Mouse (Mus musculus) MEL-GATA-1-ER (cell line): ENCODE data around the gene Ppox.
"Not testable (repeated sequence)": the region's sequence is repeated elsewhere in the genome, so short reads cannot be mapped to it uniquely, and the experiment has no call there.

Source experiments
- DNase-seq: peaks from one replicate; pipeline ENCODE4 v3.0.0-alpha.2; 2012; ENCODE audit warnings: low read depth; ENCODE audit errors: extremely low read depth

Gene Ppox

GRCm38 (mm10) chr1:171280916-171281527, at the start of gene Ppox:
Gene Ppox (minus strand): TSS chr1:171281186.
- peak; percentile 100 for DNase-seq

GRCm38 (mm10) chr1:171330216-171330560, 49.2 kb upstream of the Ppox start:
- no peak for DNase-seq

- no peak for DNase-seq
These were observed 48.6 kb upstream of the Ppox start for GRCm38 (mm10) chr1:171329433-171330215.

DNA sequence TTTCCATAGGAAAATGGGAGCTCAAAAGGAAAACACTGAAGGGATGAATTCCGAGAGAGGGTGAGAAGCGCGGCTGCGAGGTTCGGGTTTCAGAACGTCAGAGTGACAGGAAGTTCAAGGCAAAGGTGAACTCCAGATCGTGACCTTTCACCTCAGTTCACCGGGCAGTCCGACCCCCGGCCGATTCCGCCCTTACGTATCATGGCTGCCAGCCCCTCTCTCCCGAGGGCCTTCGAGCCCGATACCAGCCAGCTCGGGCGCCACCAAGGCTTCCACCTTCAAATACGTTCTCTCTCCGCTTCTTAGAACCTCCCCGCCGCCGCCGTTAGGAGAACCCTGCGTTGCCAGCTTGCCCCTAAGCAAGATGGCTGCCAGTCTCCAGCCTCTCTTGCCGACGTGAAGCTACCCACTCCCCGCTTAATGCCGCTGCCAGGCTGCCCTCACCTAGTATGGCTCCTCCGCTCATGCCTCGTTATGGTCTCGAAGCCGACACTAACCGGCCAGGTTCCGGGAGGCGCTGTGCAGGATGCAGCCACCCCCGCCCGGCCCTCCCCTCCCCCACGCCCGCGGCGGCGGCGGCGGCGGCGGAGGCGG, 48.0 kb upstream of the Ppox start, which contains the start of gene Dedd:
Dedd (plus strand) TSS at position 307 of the 594 bp plus-strand sequence.
- peak; percentile 88 for DNase-seq

GRCm38 (mm10) chr1:171328244-171328643, 47.3 kb upstream of the Ppox start:
- no peak for DNase-seq

DNA sequence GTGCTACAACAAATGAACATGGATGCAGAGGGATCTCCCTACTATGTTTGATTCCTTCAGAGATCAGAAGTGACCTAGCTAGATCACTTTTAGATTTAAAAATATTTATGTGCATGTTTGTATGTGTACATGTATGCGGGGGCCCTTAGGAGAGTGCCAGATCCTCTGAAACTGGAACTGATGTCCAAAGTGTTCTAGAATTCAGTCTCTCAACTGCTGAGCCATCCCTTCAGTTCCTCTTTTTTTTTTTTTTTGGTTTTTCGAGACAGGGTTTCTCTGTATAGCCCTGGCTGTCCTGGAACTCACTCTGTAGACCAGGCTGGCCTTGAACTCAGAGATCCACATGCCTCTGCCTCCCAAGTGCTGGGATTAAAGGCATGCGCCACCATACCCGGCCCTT, 45.6 kb upstream of the Ppox start:
- not testable (repeated sequence) for DNase-seq

- DNase-seq = no peak
These were observed 44.6 kb upstream of the Ppox start for GRCm38 (mm10) chr1:171325571-171325970.

GRCm38 (mm10) chr1:171322012-171322411, 41.0 kb upstream of the Ppox start:
- no peak for DNase-seq

DNA sequence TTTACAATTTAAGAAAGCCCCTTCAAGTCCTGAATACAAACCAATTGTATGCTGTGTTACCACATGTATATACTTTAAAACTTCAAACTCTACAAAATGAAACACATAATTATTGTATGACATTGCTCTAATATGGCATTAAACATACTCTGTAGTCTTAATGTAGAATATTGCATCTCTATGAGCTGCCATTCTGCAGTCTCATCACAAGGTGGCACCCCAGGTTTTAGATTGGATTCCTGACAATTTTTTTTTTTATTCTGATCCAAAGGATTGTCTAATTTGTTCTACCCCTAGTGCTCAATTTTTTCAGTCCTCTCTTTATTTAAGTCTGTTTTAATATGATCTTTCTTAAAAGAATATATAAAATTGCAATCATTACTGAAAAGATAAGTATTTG, 40.4 kb upstream of the Ppox start:
- DNase-seq = no peak

- no peak for DNase-seq
These were observed 39.2 kb upstream of the Ppox start for GRCm38 (mm10) chr1:171320151-171320550.

DNA sequence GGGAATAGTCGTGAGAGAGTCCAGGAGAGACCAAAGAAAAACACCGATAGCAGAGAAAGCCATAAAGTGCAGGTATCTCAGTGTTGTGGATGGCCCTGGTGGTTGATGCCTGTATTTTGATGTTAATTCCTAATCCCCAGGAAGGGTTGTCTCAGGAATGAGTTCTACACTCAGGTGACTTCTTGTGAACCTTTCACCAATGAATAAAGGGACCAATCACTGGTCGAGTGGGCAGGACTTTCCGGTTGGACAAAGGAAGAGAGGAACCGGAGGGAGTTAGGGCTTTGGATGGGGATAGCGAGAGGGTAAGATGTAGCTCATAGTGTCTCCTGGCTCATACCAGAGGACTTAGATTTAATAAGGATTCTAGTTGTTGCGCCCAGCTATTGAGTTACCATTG, 38.8 kb upstream of the Ppox start:
- DNase-seq = no peak

DNA sequence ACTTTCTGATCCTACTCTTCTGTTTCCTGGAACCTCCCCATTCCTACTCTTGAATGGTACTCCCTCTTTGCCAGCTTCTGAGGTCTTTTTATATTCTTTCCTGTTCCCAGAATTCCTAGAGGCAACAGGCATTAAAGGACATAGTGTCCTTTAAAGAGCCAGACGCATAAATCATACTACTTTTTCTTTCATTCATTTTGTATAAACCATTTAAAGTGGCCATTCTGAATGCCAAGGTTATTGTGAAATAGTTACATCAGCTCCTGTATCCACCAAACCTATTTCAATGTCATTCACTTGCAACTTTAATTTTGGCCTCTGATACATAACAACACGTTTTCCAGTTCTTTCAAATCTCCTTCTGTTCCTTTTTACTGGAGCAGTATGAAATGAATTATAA, 28.3 kb upstream of the Ppox start:
- no peak for DNase-seq

DNA sequence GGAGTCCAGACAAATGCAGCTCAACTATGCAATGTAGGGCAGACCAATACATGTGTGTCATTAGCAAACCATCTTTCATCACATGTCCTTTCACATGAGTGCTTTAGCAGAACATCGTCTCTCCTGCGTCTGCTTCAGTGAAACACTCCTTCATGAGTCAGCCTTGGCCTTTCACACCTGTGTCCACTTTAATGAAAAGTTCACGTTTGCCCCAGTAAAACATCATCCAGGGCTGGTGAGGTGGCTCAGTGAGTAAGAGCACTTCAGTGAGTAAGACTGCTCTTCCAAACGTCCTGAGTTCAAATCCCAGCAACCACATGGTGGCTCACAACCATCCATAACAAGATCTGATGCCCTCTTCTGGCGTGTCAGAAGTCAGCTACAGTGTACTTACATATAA, 25.2 kb upstream of the Ppox start:
- not testable (repeated sequence) for DNase-seq

DNA sequence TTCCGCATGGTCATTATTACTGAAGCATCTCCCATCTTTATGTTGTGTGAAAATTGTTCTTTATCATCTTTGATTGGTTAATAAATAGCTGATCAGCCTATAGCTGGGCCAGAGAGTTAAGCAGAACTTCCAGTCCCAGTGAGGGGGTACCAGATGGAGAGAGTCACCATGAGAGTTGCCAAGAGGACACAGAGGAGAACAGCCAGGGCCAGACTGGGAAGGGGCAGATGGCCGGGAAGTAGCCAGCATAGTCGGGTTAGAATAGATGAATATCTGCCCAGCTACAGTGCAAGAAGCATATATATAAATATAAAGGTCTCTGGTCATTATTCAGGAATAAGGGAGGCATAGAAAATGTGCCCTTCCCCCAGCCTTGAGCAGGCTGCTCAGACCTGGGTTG, 17.2 kb upstream of the Ppox start:
- no peak for DNase-seq

GRCm38 (mm10) chr1:171295063-171295402, 14.0 kb upstream of the Ppox start:
- DNase-seq = no peak

DNA sequence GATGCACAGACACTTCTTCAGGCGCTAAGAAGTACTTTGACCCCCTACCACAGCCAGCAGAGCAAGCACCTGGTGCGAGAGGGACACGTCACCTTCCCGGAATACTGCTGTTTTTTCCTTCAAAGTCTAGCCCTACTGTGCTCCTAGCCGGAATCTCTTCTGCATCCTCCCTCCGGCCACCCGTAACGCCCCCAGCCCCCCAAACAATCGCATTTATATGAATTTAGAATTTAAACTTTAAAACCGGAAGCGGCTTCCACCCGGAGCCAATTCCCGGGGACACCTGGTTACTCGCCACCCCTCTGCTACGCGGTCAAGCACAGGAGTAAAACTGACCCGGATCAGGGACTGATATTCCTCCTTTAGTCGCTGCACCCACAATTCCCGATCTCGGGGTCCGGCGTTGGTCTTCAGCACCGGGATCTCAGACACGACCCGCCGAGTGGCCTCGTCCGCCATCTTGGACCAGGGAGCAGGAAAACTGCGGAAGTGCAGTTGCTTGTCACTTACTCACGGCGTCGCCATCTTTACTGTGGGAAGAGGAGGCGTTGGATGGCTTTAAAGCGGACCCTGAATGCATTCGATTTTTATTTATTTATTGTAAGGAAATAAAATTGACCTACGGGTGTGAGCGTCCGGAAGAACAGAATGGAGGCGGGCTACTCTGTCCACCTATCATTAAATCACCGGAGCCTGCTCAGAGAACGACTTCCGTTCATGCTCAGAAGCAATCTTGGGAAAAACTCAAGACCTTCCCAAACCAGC, 13.5 kb upstream of the Ppox start, which contains the start of gene Ufc1:
Ufc1 (minus strand) TSS at position 727 of the 765 bp plus-strand sequence.
- DNase-seq = peak; percentile 85

- DNase-seq = no peak
These were observed 12.9 kb upstream of the Ppox start for GRCm38 (mm10) chr1:171293906-171294297.

DNA sequence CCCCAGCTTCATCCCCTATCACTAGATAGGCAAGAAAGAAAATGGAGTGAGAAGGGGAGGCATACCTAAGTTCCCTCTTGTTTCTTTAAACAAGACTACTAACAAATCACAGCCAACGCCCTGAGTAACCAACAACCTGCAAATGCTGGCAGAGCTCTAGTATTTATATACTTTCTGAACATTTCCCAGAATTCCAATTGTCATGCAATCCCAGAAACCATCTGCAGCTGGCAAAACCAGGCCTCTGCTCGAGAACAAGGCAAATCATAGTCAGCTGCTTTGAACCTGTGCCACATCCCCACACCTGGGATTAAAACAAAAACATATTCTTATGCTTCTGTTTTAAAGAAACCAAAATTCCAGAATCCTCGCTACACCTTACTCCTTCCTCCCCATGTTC, 12.4 kb upstream of the Ppox start:
- no peak for DNase-seq

- DNase-seq = no peak
These were observed 7.3 kb upstream of the Ppox start for GRCm38 (mm10) chr1:171288328-171288727.

- peak; percentile 66 for DNase-seq
These were observed 6.4 kb upstream of the Ppox start, which contains the start of gene Usp21 for GRCm38 (mm10) chr1:171287136-171288081. Gene Usp21 (minus strand): TSS chr1:171287991.

- no peak for DNase-seq
These were observed 5.5 kb upstream of the Ppox start for GRCm38 (mm10) chr1:171286517-171286916.
